Mouse (Mus musculus) midbrain, postnatal 0 days (tissue): ENCODE data around the gene Adora2b. TPM values are rescaled to one million over a fixed set of nuclear protein-coding genes. Genes with fewer than 3 reads are reported as not detected.

Experiments
- ATAC-seq: fragments of 200-750 bp; cut with Nextera tagmentation; 2 replicates; pipeline ENCODE4 v1.8.0; 2017; ENCODE audit warnings: moderate number of reproducible peaks, mild to moderate bottlenecking, moderate TSS enrichment, moderate library complexity; ENCODE audit not compliant: low FRiP score
- DNase-seq: peaks from one replicate; pipeline ENCODE4 v3.0.0-alpha.2; 2015; ENCODE audit warnings: low spot score
- H3K27ac ChIP-seq: fragments of 300-500 bp; sonication (generic); 2 replicates; pipeline ENCODE4 v1.5.1; 2014; ENCODE audit warnings: low read depth, mild to moderate bottlenecking, low read length, mixed read lengths
- H3K27me3 ChIP-seq: fragments of 300-500 bp; sonication (generic); 2 replicates; pipeline ENCODE4 v1.6.1; 2014; ENCODE audit warnings: low read length, control low read depth, mixed read lengths; ENCODE audit not compliant: insufficient read depth
- H3K36me3 ChIP-seq: fragments of 300-500 bp; sonication (generic); 2 replicates; pipeline ENCODE4 v1.6.1; 2014; ENCODE audit warnings: low read length, control low read depth, mixed read lengths; ENCODE audit not compliant: insufficient read depth
- H3K4me1 ChIP-seq: fragments of 300-500 bp; sonication (generic); 2 replicates; pipeline ENCODE4 v1.6.1; 2014; ENCODE audit warnings: mild to moderate bottlenecking, control low read depth, antibody characterized with exemption, low read length, mixed read lengths; ENCODE audit not compliant: insufficient read depth
- H3K4me2 ChIP-seq: fragments of 300-500 bp; sonication (generic); 2 replicates; pipeline ENCODE4 v1.6.1; 2014; ENCODE audit warnings: low read depth, mild to moderate bottlenecking, low read length, mixed read lengths; ENCODE audit not compliant: poor library complexity, severe bottlenecking
- H3K4me3 ChIP-seq: fragments of 300-500 bp; sonication (generic); 2 replicates; pipeline ENCODE4 v1.5.1; 2014; ENCODE audit warnings: low read depth, mild to moderate bottlenecking, low read length, moderate library complexity
- H3K9ac ChIP-seq: fragments of 300-500 bp; sonication (generic); replicated peaks from 2 replicates; pipeline ENCODE4 v1.6.1; 2014; ENCODE audit warnings: mild to moderate bottlenecking, low read length, moderate library complexity, mixed read lengths; ENCODE audit not compliant: poor library complexity, severe bottlenecking
- H3K9me3 ChIP-seq: fragments of 300-500 bp; sonication (generic); 2 replicates; pipeline ENCODE4 v1.6.1; 2016; ENCODE audit warnings: low read length, control low read depth
- CTCF ChIP-seq: IDR thresholded peaks from 2 replicates; pipeline ENCODE4 v1.5.1; 2016; ENCODE audit warnings: antibody characterized with exemption, mild to moderate bottlenecking
- WGBS: fragments of 180-500 bp; shearing (Covaris S2); extraction: QIAGEN DNeasy Blood & Tissue Kit; methylation state at CpG from one replicate; pipeline ENCODE4 v1.1.7; 2014; 5-methylcytosine and 5-hydroxymethylcytosine counted together
- polyA plus RNA-seq: library from polyadenylated mRNA; unstranded; fragments of >200 nt; fragmentation: Nextera tagmentation; extraction: Ambion mirVana; gene quantifications from 2 replicates; pipeline ENCODE4 v1.2.1, GENCODE M21; 2015
- total RNA-seq: library from RNA; depleted of rRNA; stranded (reverse); fragments of >200 nt; gene quantifications from 2 replicates; pipeline ENCODE4 v1.2.3, GENCODE M21; 2014

Gene Adora2b
- total and polyA plus RNA-seq, 2 experiments from 2014 or later: 5.8 to 6.0 TPM

DNA sequence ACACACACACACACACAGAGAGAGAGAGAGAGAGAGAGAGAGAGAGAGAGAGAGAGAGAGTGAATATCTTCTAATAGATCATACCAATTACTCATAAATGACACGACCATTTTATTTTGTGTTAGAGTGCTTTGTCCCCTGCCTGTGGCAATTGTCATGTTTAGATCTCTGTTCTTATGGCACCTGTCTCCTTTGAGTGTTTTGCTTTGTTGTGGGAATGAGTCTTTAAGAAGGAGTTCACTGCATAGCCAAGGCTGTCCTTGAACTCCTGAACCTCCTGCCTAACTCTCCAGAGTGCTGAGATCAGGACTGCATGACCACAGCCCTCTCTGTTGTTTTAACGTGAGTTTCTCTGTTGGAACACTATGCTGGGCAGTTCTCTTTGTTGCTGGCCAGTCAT lies 33.7 kb upstream of the Adora2b start:
- H3K27me3 ChIP-seq: no peaks in the 10 kb centered on the region

DNA sequence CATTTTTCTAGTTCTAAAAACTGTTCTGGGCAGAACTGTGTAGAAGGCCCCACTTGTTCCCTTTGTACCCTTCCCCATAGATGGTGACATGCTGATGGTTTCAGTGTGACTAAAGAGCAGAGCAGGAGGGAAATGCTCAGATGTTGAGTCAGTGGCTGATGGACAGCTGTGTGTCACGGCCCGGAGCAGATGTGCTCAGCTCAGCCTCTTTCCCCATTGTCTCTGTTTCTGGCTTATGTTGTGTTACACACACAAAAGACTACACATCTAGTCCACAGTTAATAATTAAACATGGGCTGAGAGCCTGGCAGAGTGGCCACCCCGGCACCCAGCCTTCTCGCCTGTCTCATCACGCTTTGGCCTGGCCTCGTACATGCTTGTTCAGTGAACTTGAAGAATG lies 31.0 kb upstream of the Adora2b start:
- ATAC-seq (no peak), DNase-seq (no peak)
- Histone ChIP-seq H3K9me3 (no peaks in the 10 kb centered on the region), H3K36me3 (0 out of 2 replicates have a peak, but pooled peaks cover 3% of the 10 kb centered on the region), H3K9ac (no peak overlapping the region), H3K27me3 (no peaks in the 10 kb centered on the region), H3K27ac (no peak overlapping the region), H3K4me3 (no peak overlapping the region), H3K4me1 (no peaks in the 10 kb centered on the region), H3K4me2 (no peak overlapping the region)
- WGBS: 87% methylated on average over 6 of the region's 6 CpGs
- no peak for TF ChIP-seq CTCF

More for the DNA sequence above, 33.7 kb upstream of the Adora2b start:
- no peak for TF ChIP-seq CTCF
- Histone ChIP-seq H3K36me3 (0 out of 2 replicates have a peak, but pooled peaks cover 3% of the 10 kb centered on the region), H3K9ac (no peak overlapping the region), H3K4me2 (no peak overlapping the region), H3K27ac (no peak overlapping the region), H3K9me3 (no peaks in the 10 kb centered on the region), H3K4me1 (no peaks in the 10 kb centered on the region), H3K4me3 (no peak overlapping the region)
- ATAC-seq: no peak
- WGBS: 53% methylated on average over 2 of the region's 2 CpGs
- no peak for DNase-seq

DNA sequence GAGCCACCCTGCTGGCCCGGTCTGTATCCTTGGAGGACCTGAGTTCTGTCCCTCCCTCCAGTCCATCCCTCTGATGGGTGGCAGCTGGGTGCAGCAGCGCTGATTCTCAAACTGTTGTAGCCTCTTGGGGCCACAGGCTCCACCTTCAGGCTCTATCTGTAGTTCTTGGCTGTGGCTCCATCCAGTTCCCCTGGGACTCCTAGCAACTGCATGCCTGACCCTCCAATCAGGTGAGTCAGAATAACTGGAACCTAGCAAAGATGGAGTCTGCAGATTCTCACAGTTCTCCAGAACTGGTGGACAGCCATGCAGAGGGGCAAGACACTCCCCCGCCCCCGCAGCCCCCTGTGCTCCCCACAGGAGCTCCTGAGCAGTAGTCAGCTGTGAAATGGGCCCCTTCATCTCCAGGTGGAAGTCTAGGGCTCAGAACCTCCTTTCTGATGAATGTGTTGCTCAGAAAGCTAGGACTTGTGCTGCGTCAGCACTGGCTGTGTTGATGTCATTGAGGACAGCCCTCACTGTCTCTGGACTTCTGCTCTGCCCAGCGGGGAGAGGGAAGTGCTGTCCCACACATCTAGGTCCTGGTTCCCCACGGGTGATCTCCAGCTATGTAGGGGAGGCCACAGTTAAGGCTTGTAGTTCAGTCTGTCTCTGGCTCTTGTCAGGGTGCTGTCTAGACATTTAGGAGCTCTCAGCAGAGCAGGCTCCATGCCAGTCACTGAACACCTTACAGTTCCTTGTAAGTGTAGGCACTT lies 27.9 kb upstream of the Adora2b start:
- ATAC-seq: no peak
- 0 out of 2 replicates have a peak, but pooled peaks cover 3% of the 10 kb centered on the region for H3K36me3 ChIP-seq
- 84% methylated on average over 7 of the region's 7 CpGs for WGBS
- no peak overlapping the region for H3K9ac ChIP-seq
- H3K27me3 ChIP-seq: no peaks in the 10 kb centered on the region
- H3K9me3 ChIP-seq: no peaks in the 10 kb centered on the region
- H3K27ac ChIP-seq: no peak overlapping the region
- no peak for DNase-seq
- no peak overlapping the region for H3K4me2 ChIP-seq
- no peak overlapping the region for H3K4me3 ChIP-seq
- no peaks in the 10 kb centered on the region for H3K4me1 ChIP-seq
- no peak for TF ChIP-seq CTCF

DNA sequence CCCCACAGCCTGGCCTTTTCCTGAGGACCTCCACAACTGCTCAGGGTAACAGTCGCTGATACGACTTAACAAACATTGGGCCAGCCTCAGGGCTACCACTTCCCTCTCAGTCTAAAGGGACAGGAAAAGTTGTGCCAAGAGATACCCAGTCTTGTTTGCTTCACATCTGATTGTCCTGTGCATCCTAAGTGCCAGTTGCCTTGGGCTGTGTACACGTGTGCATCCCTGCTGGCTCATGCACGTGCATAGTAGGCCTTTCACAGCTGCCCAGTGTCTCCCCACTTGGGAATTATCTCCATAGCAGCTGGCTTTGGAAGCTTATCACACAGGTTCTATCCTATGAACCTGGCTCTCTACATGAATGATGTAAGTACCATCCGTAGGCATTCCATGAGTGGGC lies 25.4 kb upstream of the Adora2b start:
- Histone ChIP-seq H3K9me3 (no peaks in the 10 kb centered on the region), H3K27ac (no peak overlapping the region), H3K4me2 (no peak overlapping the region), H3K27me3 (no peaks in the 10 kb centered on the region), H3K4me1 (no peaks in the 10 kb centered on the region), H3K4me3 (no peak overlapping the region), H3K9ac (no peak overlapping the region), H3K36me3 (0 out of 2 replicates have a peak, but pooled peaks cover 3% of the 10 kb centered on the region)
- 90% methylated on average over 5 of the region's 5 CpGs for WGBS
- DNase-seq (no peak), ATAC-seq (no peak)
- TF ChIP-seq CTCF: no peak

DNA sequence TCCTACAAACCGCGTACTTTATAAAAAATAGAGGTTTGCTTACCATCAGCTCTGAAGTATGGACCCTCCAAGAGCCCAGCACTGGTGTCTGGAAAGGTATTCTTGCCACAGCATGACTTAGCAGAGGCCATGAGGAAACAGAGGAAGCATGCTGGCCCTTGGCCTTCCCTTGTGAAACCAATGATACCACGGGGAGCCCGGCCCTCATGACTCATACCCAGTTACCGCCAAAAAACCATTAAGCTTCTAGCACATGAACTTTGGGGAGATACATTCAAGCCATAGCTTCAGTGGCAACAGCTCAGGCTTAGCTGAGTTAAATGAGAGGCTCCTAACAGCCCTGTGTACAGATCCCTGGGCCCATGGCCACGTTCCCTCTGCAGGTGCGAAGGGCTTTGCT lies 24.8 kb upstream of the Adora2b start:
- ATAC-seq (no peak), DNase-seq (no peak)
- 97% methylated on average over 7 of the region's 7 CpGs for WGBS
- no peak overlapping the region for H3K9ac ChIP-seq
- H3K4me2 ChIP-seq: no peak overlapping the region
- H3K4me1 ChIP-seq: no peaks in the 10 kb centered on the region
- 0 out of 2 replicates have a peak, but pooled peaks cover 3% of the 10 kb centered on the region for H3K36me3 ChIP-seq
- H3K27ac ChIP-seq: no peak overlapping the region
- H3K4me3 ChIP-seq: no peak overlapping the region
- no peak for TF ChIP-seq CTCF
- no peaks in the 10 kb centered on the region for H3K27me3 ChIP-seq
- no peaks in the 10 kb centered on the region for H3K9me3 ChIP-seq

DNA sequence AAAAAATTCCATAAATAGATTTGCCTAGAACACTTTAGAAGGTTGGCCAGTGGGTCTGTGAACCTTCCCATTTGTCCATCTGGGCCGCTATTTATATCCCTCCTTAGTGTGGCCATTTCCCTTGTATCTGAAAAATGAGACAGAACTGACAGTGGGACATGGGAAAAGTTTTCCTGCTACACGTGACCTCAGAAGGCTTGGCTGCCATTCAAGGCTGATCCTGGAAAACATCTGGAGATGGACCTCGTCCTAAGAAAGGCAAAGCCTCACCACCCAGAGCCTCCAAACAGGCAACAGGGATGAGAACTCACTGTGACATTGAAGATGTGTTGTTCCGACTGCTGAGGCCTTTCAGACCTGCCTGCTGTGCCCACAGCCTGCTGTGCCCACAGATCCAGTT lies 24.0 kb upstream of the Adora2b start:
- H3K4me2 ChIP-seq: no peak overlapping the region
- WGBS: 75% methylated on average over 4 of the region's 4 CpGs
- ATAC-seq: no peak

More for the DNA sequence above, 24.0 kb upstream of the Adora2b start:
- no peak for DNase-seq
- Histone ChIP-seq H3K4me3 (no peak overlapping the region), H3K36me3 (no peaks in the 10 kb centered on the region), H3K27ac (no peak overlapping the region), H3K9ac (no peak overlapping the region), H3K27me3 (no peaks in the 10 kb centered on the region), H3K4me1 (no peaks in the 10 kb centered on the region), H3K9me3 (no peaks in the 10 kb centered on the region)
- no peak for TF ChIP-seq CTCF
